Mouse (Mus musculus) layer of hippocampus, postnatal 25 days (tissue): Measurements from ENCODE around the gene Pou2af1. TPM values are rescaled to one million over a fixed set of nuclear protein-coding genes. Genes with fewer than 3 reads are reported as not detected.

Experiments
- DNase-seq, 2 experiments: peaks; one replicate each; pipeline ENCODE4 v3.0.0; 2022; ENCODE audit warnings: mixed read lengths in 2 of 2, low spot score in 1 of 2; ENCODE audit errors: extremely low spot score in 1 of 2
- total RNA-seq, 2 experiments: library from RNA; stranded (reverse); gene quantifications; 2 replicates each; pipeline ENCODE4 v1.2.3; 2021

Gene Pou2af1
- under 1 TPM in 1 of 2 experiments, not detected in 1; 0.10 TPM for total RNA-seq

GRCm38 (mm10) chr9:51213023-51213728 is at the start of gene Pou2af1:
Gene Pou2af1 (plus strand): TSS chr9:51213708.
- DNase-seq: no peak

GRCm38 (mm10) chr9:51163989-51164388 is 49.5 kb upstream of the Pou2af1 start:
- no peak for DNase-seq

GRCm38 (mm10) chr9:51165312-51166180 is 48.0 kb upstream of the Pou2af1 start, which contains the start of gene Gm32742:
Gene Gm32742 (minus strand): TSS chr9:51165517.
- no peak for DNase-seq

GRCm38 (mm10) chr9:51167954-51168353 is 45.6 kb upstream of the Pou2af1 start:
- DNase-seq: no peak

DNA sequence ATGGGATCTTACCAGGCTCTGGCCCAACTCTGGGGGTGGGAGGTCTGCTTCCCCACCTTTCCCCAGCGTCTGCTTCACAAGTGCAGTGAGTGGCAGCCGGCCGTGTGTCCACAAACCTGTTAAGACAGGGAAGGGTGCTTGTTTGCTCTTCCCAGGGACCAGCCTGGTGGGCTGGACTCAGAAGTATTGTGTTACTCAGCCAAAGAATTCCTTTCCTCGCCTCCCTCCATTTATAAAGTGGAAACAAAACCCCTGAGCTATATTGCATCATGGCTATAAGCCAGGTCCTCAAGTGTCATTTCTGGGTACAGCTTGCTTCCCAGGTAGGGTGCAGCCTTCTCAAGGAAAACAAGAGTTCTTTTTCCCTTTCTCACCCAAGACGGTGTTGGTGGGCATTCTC is 44.8 kb upstream of the Pou2af1 start:
- no peak for DNase-seq

- DNase-seq: no peak
Observed at GRCm38 (mm10) chr9:51169133-51169532, 44.4 kb upstream of the Pou2af1 start.

GRCm38 (mm10) chr9:51170298-51170697 is 43.2 kb upstream of the Pou2af1 start:
- DNase-seq: no peak

DNA sequence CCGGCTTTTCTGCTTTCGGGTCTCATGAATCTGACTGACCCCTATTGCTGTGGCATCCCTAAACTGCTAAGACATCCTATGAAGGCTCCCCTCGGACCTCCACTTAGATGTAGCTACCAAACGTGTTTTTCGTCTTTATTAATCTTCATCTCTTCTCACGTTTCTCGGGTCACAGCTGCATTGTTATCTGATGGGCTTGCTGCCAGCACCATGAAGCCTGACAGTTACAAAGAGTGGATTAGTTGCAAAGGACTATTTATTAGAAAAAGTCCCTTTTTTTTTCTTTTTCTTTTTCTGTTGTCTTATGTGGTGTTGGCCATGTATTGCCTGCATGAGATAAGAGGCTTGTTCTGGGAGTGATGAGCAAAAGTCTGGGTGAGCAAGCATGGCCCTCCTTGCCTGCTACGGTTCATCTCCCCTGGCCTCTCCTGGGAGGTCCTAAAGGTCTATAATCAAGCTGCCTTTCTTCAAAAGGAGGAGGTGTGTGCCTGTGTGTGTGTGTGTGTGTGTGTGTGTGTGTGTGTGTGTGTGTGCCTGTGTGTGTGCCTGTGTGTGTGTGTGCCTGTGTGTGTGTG is 38.5 kb upstream of the Pou2af1 start:
- DNase-seq: no peak

- DNase-seq: no peak
Observed at GRCm38 (mm10) chr9:51175722-51176121, 37.8 kb upstream of the Pou2af1 start.

- DNase-seq: peak in 1 of 2 experiments; percentile 30
Observed at GRCm38 (mm10) chr9:51178297-51178696, 35.2 kb upstream of the Pou2af1 start.

- peak; percentile 43 to 50 for DNase-seq
Observed at GRCm38 (mm10) chr9:51180621-51181020, 32.9 kb upstream of the Pou2af1 start.

- DNase-seq: no peak
Observed at GRCm38 (mm10) chr9:51182716-51183710, 30.5 kb upstream of the Pou2af1 start.

GRCm38 (mm10) chr9:51185386-51185785 is 28.1 kb upstream of the Pou2af1 start:
- peak in 1 of 2 experiments; percentile 12 for DNase-seq

DNA sequence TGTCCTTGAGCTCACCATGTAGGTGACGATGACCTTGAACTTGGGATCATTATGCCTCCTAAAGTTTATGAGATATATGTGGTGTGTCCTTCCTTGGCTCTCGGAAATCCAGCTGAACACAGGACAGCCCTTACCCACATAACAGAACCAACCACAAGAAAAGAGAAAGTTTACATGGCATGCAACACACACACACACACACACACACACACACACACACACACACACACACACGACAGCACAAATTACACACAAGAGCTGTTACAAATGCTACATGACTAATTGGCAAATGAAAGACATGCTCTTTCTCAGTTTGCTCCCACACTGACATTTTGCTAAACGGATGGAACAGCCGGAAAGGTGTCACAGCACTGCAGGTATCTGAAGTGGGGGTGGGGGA is 27.6 kb upstream of the Pou2af1 start:
- DNase-seq: no peak

DNA sequence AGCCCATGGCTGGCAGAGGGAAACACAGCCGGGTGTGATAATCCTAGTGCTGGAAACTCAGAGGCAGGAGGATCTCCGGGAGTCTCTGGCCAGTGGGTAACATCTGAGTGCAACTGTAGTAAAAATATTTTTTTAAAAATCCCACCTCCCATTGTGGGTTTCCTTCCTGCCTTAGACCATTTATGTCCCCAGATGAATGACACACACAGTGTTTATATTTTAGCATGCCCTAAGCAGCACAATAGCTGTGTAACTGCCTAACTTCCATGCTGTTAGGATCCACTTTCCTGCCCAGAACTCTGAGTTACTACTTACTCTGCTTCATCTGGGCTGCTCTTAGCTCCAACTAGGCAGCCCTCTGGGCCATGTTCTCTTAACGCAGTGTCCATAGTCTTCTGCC is 22.9 kb upstream of the Pou2af1 start:
- no peak for DNase-seq

DNA sequence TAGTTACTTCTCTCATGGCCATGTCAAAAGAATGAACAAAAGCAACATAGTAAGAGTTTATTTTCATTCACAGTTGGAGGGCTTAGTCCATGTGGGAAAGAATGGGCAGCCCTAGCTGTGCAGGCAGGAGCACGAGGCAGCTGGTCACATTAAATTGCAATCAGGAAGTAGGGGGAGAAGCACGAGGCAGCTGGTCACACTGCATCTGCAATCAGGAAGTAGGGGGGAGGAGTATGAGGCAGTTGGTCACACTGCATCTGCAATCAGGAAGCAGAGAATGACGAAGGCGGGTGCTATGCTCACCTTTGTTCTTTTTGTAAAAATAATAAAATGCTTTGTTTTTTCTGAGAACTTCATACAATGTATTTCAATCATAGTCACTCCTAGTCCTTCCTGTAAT is 18.7 kb upstream of the Pou2af1 start:
- DNase-seq: no peak

DNA sequence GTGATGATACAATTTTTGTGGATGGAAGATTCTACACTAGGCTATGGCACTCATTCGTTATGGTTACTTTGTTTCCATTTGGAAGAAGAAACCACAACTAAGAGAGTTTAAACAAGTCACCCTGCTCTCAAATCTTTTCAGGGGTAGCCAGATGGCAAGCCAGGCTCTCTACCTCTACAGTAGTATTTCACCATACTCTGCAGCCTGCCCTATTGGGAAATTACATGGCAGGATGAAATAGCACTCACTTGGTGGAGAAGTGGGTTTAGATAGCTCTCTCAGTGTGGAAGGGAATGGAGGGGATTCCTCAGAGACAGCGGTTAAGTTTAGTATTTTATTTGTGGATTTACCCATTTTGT is 4.6 kb upstream of the Pou2af1 start:
- DNase-seq: no peak

DNA sequence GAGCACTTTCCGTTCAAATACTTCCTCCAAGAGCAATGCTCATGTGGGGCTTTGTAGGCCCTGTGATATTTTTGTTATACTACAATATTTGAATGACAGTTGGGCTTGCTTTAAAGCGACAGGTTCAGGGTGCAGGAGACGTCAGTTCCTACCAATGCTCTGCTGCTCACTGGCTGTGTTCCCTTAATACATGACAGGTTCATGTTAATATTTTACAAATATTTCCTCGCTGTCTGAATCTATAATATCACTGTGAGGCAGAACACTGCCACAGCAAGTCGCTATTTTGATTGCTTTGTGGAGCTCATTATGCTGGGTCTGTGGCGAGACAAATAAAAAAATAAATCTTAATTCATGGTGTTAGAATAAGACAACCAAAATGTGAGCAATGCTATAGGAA is 2.3 kb upstream of the Pou2af1 start:
- no peak for DNase-seq

GRCm38 (mm10) chr9:51213729-51214237 is 275 bp downstream of the Pou2af1 start:
- no peak for DNase-seq

- no peak for DNase-seq
Observed at GRCm38 (mm10) chr9:51215311-51215710, 1.8 kb downstream of the Pou2af1 start.
